Mouse (Mus musculus): ENCODE measurements around the gene Pdgfc. TPM values are rescaled to one million over a fixed set of nuclear protein-coding genes. Genes with fewer than 3 reads are reported as not detected.

The Pdgfc gene
- polyA plus RNA-seq, 2 experiments, result 0.32 to 0.37 TPM

GRCm38 (mm10) chr3:81181319-81182013, 145.2 kb downstream of the Pdgfc start:
- Histone ChIP-seq H3K27me3 (ENCODE audit: control insufficient read depth, insufficient read depth, low read length) (no peaks in the 10 kb centered on the region), H3K9ac (replicated peaks) (no peak overlapping the region), H3K4me2 (ENCODE audit: low read depth) (no peak overlapping the region), H3K36me3 (replicated peaks; ENCODE audit: control insufficient read depth, insufficient read depth, low read depth) (no peaks in the 10 kb centered on the region), H3K9me3 (ENCODE audit: control insufficient read depth, low read length) (no peaks in the 10 kb centered on the region), H3K4me3 (ENCODE audit: insufficient read depth in 1 of 2, low read depth in 2 of 2, low read length in 2 of 2) (no peak overlapping the region), H3K4me1 (replicated peaks; ENCODE audit: control insufficient read depth in 2 of 2, insufficient read depth in 2 of 2, low read length in 1 of 2) (no peaks in the 10 kb centered on the region), H3K27ac (no peak overlapping the region)
- ATAC-seq (ENCODE audit: insufficient read depth), result no peak
- WGBS (ENCODE audit: insufficient replicate concordance), result 54% methylated on average over 1 of the region's 1 CpGs
- TF ChIP-seq EP300 (IDR thresholded peaks at IDR 0.05; ENCODE audit: low read depth), result no peak
- TF ChIP-seq CTCF (IDR thresholded peaks at IDR 0.05; ENCODE audit: low read depth), result no peak
- DNase-seq (ENCODE audit: low read depth in 3 of 3, low spot score in 3 of 3), result no peak

- no peaks in the 10 kb centered on the region for H3K4me1 ChIP-seq (replicated peaks; ENCODE audit: control insufficient read depth in 2 of 2, insufficient read depth in 2 of 2, low read length in 1 of 2)
- ATAC-seq (ENCODE audit: insufficient read depth) (no peak), DNase-seq (ENCODE audit: low read depth in 3 of 3, low spot score in 3 of 3) (no peak)
- no peak overlapping the region for H3K4me2 ChIP-seq (ENCODE audit: low read depth)
- no peak overlapping the region for H3K9ac ChIP-seq (replicated peaks)
- no peak overlapping the region for H3K27ac ChIP-seq
- no peaks in the 10 kb centered on the region for H3K36me3 ChIP-seq (replicated peaks; ENCODE audit: control insufficient read depth, insufficient read depth, low read depth)
- H3K4me3 ChIP-seq (ENCODE audit: insufficient read depth in 1 of 2, low read depth in 2 of 2, low read length in 2 of 2), result no peak overlapping the region
- TF ChIP-seq EP300 (IDR thresholded peaks at IDR 0.05; ENCODE audit: low read depth) (no peak), CTCF (IDR thresholded peaks at IDR 0.05; ENCODE audit: low read depth) (no peak)
- H3K27me3 ChIP-seq (ENCODE audit: control insufficient read depth, insufficient read depth, low read length), result no peaks in the 10 kb centered on the region
- no peaks in the 10 kb centered on the region for H3K9me3 ChIP-seq (ENCODE audit: control insufficient read depth, low read length)
- WGBS (ENCODE audit: insufficient replicate concordance), result 57% methylated on average over 2 of the region's 2 CpGs
Measured at GRCm38 (mm10) chr3:81196937-81197336, 160.7 kb downstream of the Pdgfc start.

GRCm38 (mm10) chr3:81197644-81198043, 161.4 kb downstream of the Pdgfc start:
- TF ChIP-seq CTCF (IDR thresholded peaks at IDR 0.05; ENCODE audit: low read depth) (no peak), EP300 (IDR thresholded peaks at IDR 0.05; ENCODE audit: low read depth) (no peak)
- ATAC-seq (ENCODE audit: insufficient read depth) (no peak), DNase-seq (ENCODE audit: low read depth in 3 of 3, low spot score in 3 of 3) (no peak)
- Histone ChIP-seq H3K27me3 (ENCODE audit: control insufficient read depth, insufficient read depth, low read length) (no peaks in the 10 kb centered on the region), H3K27ac (no peak overlapping the region), H3K36me3 (replicated peaks; ENCODE audit: control insufficient read depth, insufficient read depth, low read depth) (no peaks in the 10 kb centered on the region), H3K4me2 (ENCODE audit: low read depth) (no peak overlapping the region), H3K4me1 (replicated peaks; ENCODE audit: control insufficient read depth in 2 of 2, insufficient read depth in 2 of 2, low read length in 1 of 2) (no peaks in the 10 kb centered on the region), H3K9me3 (ENCODE audit: control insufficient read depth, low read length) (no peaks in the 10 kb centered on the region), H3K9ac (replicated peaks) (no peak overlapping the region), H3K4me3 (ENCODE audit: insufficient read depth in 1 of 2, low read depth in 2 of 2, low read length in 2 of 2) (no peak overlapping the region)
- 74% methylated on average over 4 of the region's 4 CpGs for WGBS (ENCODE audit: insufficient replicate concordance)

- H3K4me2 ChIP-seq (ENCODE audit: low read depth), result no peak overlapping the region
- TF ChIP-seq CTCF (IDR thresholded peaks at IDR 0.05; ENCODE audit: low read depth), result no peak
- no peak for TF ChIP-seq EP300 (IDR thresholded peaks at IDR 0.05; ENCODE audit: low read depth)
- no peaks in the 10 kb centered on the region for H3K36me3 ChIP-seq (replicated peaks; ENCODE audit: control insufficient read depth, insufficient read depth, low read depth)
- ATAC-seq (ENCODE audit: insufficient read depth), result no peak
- H3K9ac ChIP-seq (replicated peaks), result no peak overlapping the region
- no peak for DNase-seq (ENCODE audit: low read depth in 3 of 3, low spot score in 3 of 3)
- H3K27me3 ChIP-seq (ENCODE audit: control insufficient read depth, insufficient read depth, low read length), result no peaks in the 10 kb centered on the region
- H3K9me3 ChIP-seq (ENCODE audit: control insufficient read depth, low read length), result no peaks in the 10 kb centered on the region
- H3K4me3 ChIP-seq (ENCODE audit: insufficient read depth in 1 of 2, low read depth in 2 of 2, low read length in 2 of 2), result no peak overlapping the region
- WGBS (ENCODE audit: insufficient replicate concordance), result 59% methylated on average over 8 of the region's 8 CpGs
- H3K27ac ChIP-seq, result no peak overlapping the region
- H3K4me1 ChIP-seq (replicated peaks; ENCODE audit: control insufficient read depth in 2 of 2, insufficient read depth in 2 of 2, low read length in 1 of 2), result no peaks in the 10 kb centered on the region
Measured at GRCm38 (mm10) chr3:81200647-81201046, 164.4 kb downstream of the Pdgfc start.

- Histone ChIP-seq H3K4me3 (ENCODE audit: insufficient read depth in 1 of 2, low read depth in 2 of 2, low read length in 2 of 2) (no peak overlapping the region), H3K27ac (no peak overlapping the region), H3K9ac (replicated peaks) (no peak overlapping the region), H3K9me3 (ENCODE audit: control insufficient read depth, low read length) (no peaks in the 10 kb centered on the region), H3K4me2 (ENCODE audit: low read depth) (no peak overlapping the region), H3K4me1 (replicated peaks; ENCODE audit: control insufficient read depth in 2 of 2, insufficient read depth in 2 of 2, low read length in 1 of 2) (no peaks in the 10 kb centered on the region), H3K36me3 (replicated peaks; ENCODE audit: control insufficient read depth, insufficient read depth, low read depth) (no peaks in the 10 kb centered on the region), H3K27me3 (ENCODE audit: control insufficient read depth, insufficient read depth, low read length) (no peaks in the 10 kb centered on the region)
- DNase-seq (ENCODE audit: low read depth in 3 of 3, low spot score in 3 of 3), result no peak
- ATAC-seq (ENCODE audit: insufficient read depth), result no peak
- TF ChIP-seq CTCF (IDR thresholded peaks at IDR 0.05; ENCODE audit: low read depth) (no peak), EP300 (IDR thresholded peaks at IDR 0.05; ENCODE audit: low read depth) (no peak)
- 29% methylated on average over 5 of the region's 5 CpGs for WGBS (ENCODE audit: insufficient replicate concordance)
Measured at GRCm38 (mm10) chr3:81205201-81205600, 169.0 kb downstream of the Pdgfc start.

All from liver, embryonic 14.5 days (tissue).